Mouse (Mus musculus): ENCODE results near the gene R3hcc1l. TPM values are rescaled to one million over a fixed set of nuclear protein-coding genes. Genes with fewer than 3 reads are reported as not detected.

Gene R3hcc1l
- polyA plus RNA-seq, 1 experiment from 2014 or later, result 14.3 TPM

- ATAC-seq (peak; percentile 77), DNase-seq (ENCODE audit: low spot score) (peak; percentile 83)
- Histone ChIP-seq H3K4me1 (ENCODE audit: insufficient read depth, low read depth, low read length) (no peaks in the 10 kb centered on the region), H3K9ac (replicated peaks; ENCODE audit: low read depth) (no peak overlapping the region), H3K9me3 (ENCODE audit: low read length) (no peaks in the 10 kb centered on the region), H3K27me3 (replicated peaks; ENCODE audit: insufficient read depth, low read length) (no peaks in the 10 kb centered on the region), H3K36me3 (ENCODE audit: insufficient read depth, low read length) (no peaks in the 10 kb centered on the region), H3K4me2 (replicated peaks; ENCODE audit: low read depth, low read length) (peak overlapping the region; percentile 31; the same call in 1 of the 2 replicates), H3K4me3 (ENCODE audit: low read depth, low read length) (no peak overlapping the region), H3K27ac (ENCODE audit: low read length) (no peak overlapping the region)
- 3% methylated on average over 8 of the region's 8 CpGs for WGBS
- TF ChIP-seq CTCF (IDR thresholded peaks at IDR 0.05) (no peak), EP300 (IDR thresholded peaks at IDR 0.05) (peak; percentile 79)
Observed at GRCm38 (mm10) chr19:42631541-42631961, 113.0 kb downstream of the R3hcc1l start.

GRCm38 (mm10) chr19:42632301-42632700 is 113.7 kb downstream of the R3hcc1l start:
- ATAC-seq, result no peak
- no peak for DNase-seq (ENCODE audit: low spot score)

GRCm38 (mm10) chr19:42633650-42634049 is 115.1 kb downstream of the R3hcc1l start:
- DNase-seq (ENCODE audit: low spot score) (no peak), ATAC-seq (no peak)
- Histone ChIP-seq H3K4me3 (ENCODE audit: low read depth, low read length) (no peak overlapping the region), H3K4me1 (ENCODE audit: insufficient read depth, low read depth, low read length) (no peaks in the 10 kb centered on the region), H3K27ac (ENCODE audit: low read length) (no peak overlapping the region), H3K36me3 (ENCODE audit: insufficient read depth, low read length) (no peaks in the 10 kb centered on the region), H3K9ac (replicated peaks; ENCODE audit: low read depth) (no peak overlapping the region), H3K4me2 (replicated peaks; ENCODE audit: low read depth, low read length) (no peak overlapping the region), H3K9me3 (ENCODE audit: low read length) (no peaks in the 10 kb centered on the region), H3K27me3 (replicated peaks; ENCODE audit: insufficient read depth, low read length) (no peaks in the 10 kb centered on the region)
- no peak for TF ChIP-seq CTCF (IDR thresholded peaks at IDR 0.05)
- no peak for TF ChIP-seq EP300 (IDR thresholded peaks at IDR 0.05)
- 61% methylated on average over 2 of the region's 2 CpGs for WGBS

More at GRCm38 (mm10) chr19:42632301-42632700, 113.7 kb downstream of the R3hcc1l start:
- 70% methylated on average over 4 of the region's 4 CpGs for WGBS
- no peak overlapping the region for H3K4me2 ChIP-seq (replicated peaks; ENCODE audit: low read depth, low read length)
- no peak overlapping the region for H3K9ac ChIP-seq (replicated peaks; ENCODE audit: low read depth)
- H3K4me1 ChIP-seq (ENCODE audit: insufficient read depth, low read depth, low read length), result no peaks in the 10 kb centered on the region
- no peak overlapping the region for H3K4me3 ChIP-seq (ENCODE audit: low read depth, low read length)
- TF ChIP-seq EP300 (IDR thresholded peaks at IDR 0.05) (no peak), CTCF (IDR thresholded peaks at IDR 0.05) (no peak)
- no peaks in the 10 kb centered on the region for H3K9me3 ChIP-seq (ENCODE audit: low read length)
- no peak overlapping the region for H3K27ac ChIP-seq (ENCODE audit: low read length)
- no peaks in the 10 kb centered on the region for H3K36me3 ChIP-seq (ENCODE audit: insufficient read depth, low read length)
- no peaks in the 10 kb centered on the region for H3K27me3 ChIP-seq (replicated peaks; ENCODE audit: insufficient read depth, low read length)

- no peaks in the 10 kb centered on the region for H3K4me1 ChIP-seq (ENCODE audit: insufficient read depth, low read depth, low read length)
- DNase-seq (ENCODE audit: low spot score) (peak; percentile 22), ATAC-seq (no peak)
- H3K9me3 ChIP-seq (ENCODE audit: low read length), result no peaks in the 10 kb centered on the region
- no peak overlapping the region for H3K27ac ChIP-seq (ENCODE audit: low read length)
- H3K27me3 ChIP-seq (replicated peaks; ENCODE audit: insufficient read depth, low read length), result no peaks in the 10 kb centered on the region
- H3K4me2 ChIP-seq (replicated peaks; ENCODE audit: low read depth, low read length), result no peak overlapping the region
- H3K9ac ChIP-seq (replicated peaks; ENCODE audit: low read depth), result no peak overlapping the region
- no peak overlapping the region for H3K4me3 ChIP-seq (ENCODE audit: low read depth, low read length)
- H3K36me3 ChIP-seq (ENCODE audit: insufficient read depth, low read length), result no peaks in the 10 kb centered on the region
- 36% methylated on average over 11 of the region's 11 CpGs for WGBS
- TF ChIP-seq EP300 (IDR thresholded peaks at IDR 0.05) (no peak), CTCF (IDR thresholded peaks at IDR 0.05) (no peak)
Observed at GRCm38 (mm10) chr19:42636631-42637030, 118.1 kb downstream of the R3hcc1l start.

- Histone ChIP-seq H3K27ac (ENCODE audit: low read length) (no peak overlapping the region), H3K9me3 (ENCODE audit: low read length) (no peaks in the 10 kb centered on the region), H3K4me2 (replicated peaks; ENCODE audit: low read depth, low read length) (no peak overlapping the region), H3K4me1 (ENCODE audit: insufficient read depth, low read depth, low read length) (no peaks in the 10 kb centered on the region), H3K9ac (replicated peaks; ENCODE audit: low read depth) (no peak overlapping the region), H3K4me3 (ENCODE audit: low read depth, low read length) (no peak overlapping the region), H3K27me3 (replicated peaks; ENCODE audit: insufficient read depth, low read length) (no peaks in the 10 kb centered on the region), H3K36me3 (ENCODE audit: insufficient read depth, low read length) (no peaks in the 10 kb centered on the region)
- DNase-seq (ENCODE audit: low spot score) (peak; percentile 48), ATAC-seq (peak; percentile 71)
- TF ChIP-seq EP300 (IDR thresholded peaks at IDR 0.05) (no peak), CTCF (IDR thresholded peaks at IDR 0.05) (no peak)
- 19% methylated on average over 8 of the region's 8 CpGs for WGBS
Observed at GRCm38 (mm10) chr19:42638604-42639481, 120.3 kb downstream of the R3hcc1l start.

- WGBS, result 42% methylated on average over 8 of the region's 8 CpGs
- H3K27me3 ChIP-seq (replicated peaks; ENCODE audit: insufficient read depth, low read length), result no peaks in the 10 kb centered on the region
- no peak overlapping the region for H3K4me2 ChIP-seq (replicated peaks; ENCODE audit: low read depth, low read length)
- H3K27ac ChIP-seq (ENCODE audit: low read length), result no peak overlapping the region
- no peaks in the 10 kb centered on the region for H3K36me3 ChIP-seq (ENCODE audit: insufficient read depth, low read length)
- ATAC-seq (no peak), DNase-seq (ENCODE audit: low spot score) (no peak)
- H3K9ac ChIP-seq (replicated peaks; ENCODE audit: low read depth), result no peak overlapping the region
- H3K4me3 ChIP-seq (ENCODE audit: low read depth, low read length), result no peak overlapping the region
- H3K4me1 ChIP-seq (ENCODE audit: insufficient read depth, low read depth, low read length), result no peaks in the 10 kb centered on the region
- H3K9me3 ChIP-seq (ENCODE audit: low read length), result no peaks in the 10 kb centered on the region
- TF ChIP-seq CTCF (IDR thresholded peaks at IDR 0.05) (no peak), EP300 (IDR thresholded peaks at IDR 0.05) (no peak)
Observed at GRCm38 (mm10) chr19:42639544-42639943, 121.0 kb downstream of the R3hcc1l start.
